15 mouse cellular contexts compared by ENCODE assay signal in the genomic region with DNA sequence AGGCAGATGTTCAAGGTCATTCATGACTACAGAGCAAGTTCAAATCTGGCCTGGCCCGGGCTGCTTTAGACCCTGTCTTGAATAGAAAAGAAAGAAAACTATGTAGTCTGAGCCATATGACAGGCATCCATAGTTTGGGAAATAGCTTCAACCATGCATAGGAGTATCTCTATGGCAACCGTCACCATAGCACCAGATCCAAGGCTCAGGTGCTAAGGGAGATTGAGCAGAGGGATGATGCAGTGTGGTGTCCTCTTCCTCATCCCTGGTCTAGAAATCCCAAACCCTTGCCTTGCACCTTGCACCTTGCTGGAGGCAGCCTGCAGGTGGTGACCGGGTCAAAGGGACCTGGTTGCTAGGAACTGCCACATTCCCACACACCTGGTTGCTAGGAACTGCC. TPM values are rescaled to one million over a fixed set of nuclear protein-coding genes. Genes with fewer than 3 reads are reported as not detected.
DNase-seq lines count a peak whose midpoint lies in the region; ATAC-seq lines count a peak whose summit lies in the region.
"Had no signal": no experiment of that assay in that cellular context is flagged by ENCODE, and none has a peak within 500 bp of the region (broad histone marks: within the 10 kb centered on the region; RNA-seq: fewer than 3 reads in every experiment).

No protein-coding gene starts in this region.

- H3K9me3 ChIP-seq in hindbrain, embryonic 15.5 days = no peaks in the 10 kb centered on the region
- H3K9me3 ChIP-seq in hindbrain, embryonic 10.5 days = peaks cover 6% of the 10 kb centered on the region
- H3K9me3 ChIP-seq in neural tube, embryonic 15.5 days (replicated peaks) = no peaks in the 10 kb centered on the region

- no peak overlapping the region for H3K27ac ChIP-seq in hindbrain, embryonic 15.5 days (replicated peaks)
- no peak overlapping the region for H3K27ac ChIP-seq in hindbrain, embryonic 10.5 days
- H3K27ac ChIP-seq in neural tube, embryonic 15.5 days (replicated peaks) = no peak overlapping the region
- H3K27ac ChIP-seq: liver, embryonic 13.5 days; neural tube, embryonic 12.5 days had no signal

- ATAC-seq in frontal cortex, adult (ENCODE audit: low TSS enrichment) = peak; percentile 97
- ATAC-seq in hindbrain, embryonic 15.5 days (ENCODE audit: low FRiP score, low read depth) = peak; percentile 66
- peak; percentile 59 for ATAC-seq in neural tube, embryonic 15.5 days (ENCODE audit: low FRiP score)
- ATAC-seq: lung, postnatal 0 days had no signal

- no peak overlapping the region for H3K4me2 ChIP-seq in hindbrain, embryonic 15.5 days
- H3K4me2 ChIP-seq in neural tube, embryonic 15.5 days = no peak overlapping the region
- H3K4me2 ChIP-seq: liver, embryonic 13.5 days; neural tube, embryonic 12.5 days had no signal

- no peak overlapping the region for H3K4me3 ChIP-seq in hindbrain, embryonic 15.5 days
- no peak overlapping the region for H3K4me3 ChIP-seq in hindbrain, embryonic 10.5 days
- no peak overlapping the region for H3K4me3 ChIP-seq in neural tube, embryonic 15.5 days (replicated peaks)
- H3K4me3 ChIP-seq: erythroblast, embryonic 14.5 days; liver, embryonic 13.5 days; neural tube, embryonic 12.5 days had no signal

- DNase-seq in frontal cortex, postnatal 10 days (ENCODE audit: low spot score in 2 of 2) = no peak
- no peak for DNase-seq in hindbrain, embryonic 10.5 days (ENCODE audit: low spot score)
- DNase-seq in neural tube, embryonic 10.5 days (ENCODE audit: extremely low spot score, low spot score) = no peak
- DNase-seq in right cerebral cortex, postnatal 25 days = peak; percentile 48
- DNase-seq in lung, postnatal 36 days = no peak
- DNase-seq: cerebellum, adult 9-10 months; gastrocnemius, postnatal 25 days; kidney, adult 8-10 months; liver, embryonic 13.5 days had no signal

- H3K36me3 ChIP-seq in hindbrain, embryonic 15.5 days = no peaks in the 10 kb centered on the region
- H3K36me3 ChIP-seq in hindbrain, embryonic 10.5 days = no peaks in the 10 kb centered on the region
- no peaks in the 10 kb centered on the region for H3K36me3 ChIP-seq in neural tube, embryonic 15.5 days
- H3K36me3 ChIP-seq: liver, embryonic 13.5 days; neural tube, embryonic 12.5 days had no signal

- 77% methylated on average over 3 of the region's 3 CpGs for WGBS in hindbrain, embryonic 15.5 days
- WGBS in hindbrain, embryonic 10.5 days = 78% methylated on average over 3 of the region's 3 CpGs
- 77% methylated on average over 3 of the region's 3 CpGs for WGBS in neural tube, embryonic 15.5 days

- peaks cover 13% of the 10 kb centered on the region for H3K4me1 ChIP-seq in hindbrain, embryonic 15.5 days (replicated peaks)
- peaks cover 10% of the 10 kb centered on the region for H3K4me1 ChIP-seq in hindbrain, embryonic 10.5 days (replicated peaks)
- H3K4me1 ChIP-seq in neural tube, embryonic 15.5 days = peaks cover 12% of the 10 kb centered on the region
- H3K4me1 ChIP-seq: liver, embryonic 13.5 days had no signal

- no peak overlapping the region for H3K9ac ChIP-seq in hindbrain, embryonic 15.5 days
- H3K9ac ChIP-seq in neural tube, embryonic 15.5 days (replicated peaks) = no peak overlapping the region
- H3K9ac ChIP-seq: liver, embryonic 13.5 days; neural tube, embryonic 12.5 days had no signal

- no peaks in the 10 kb centered on the region for H3K27me3 ChIP-seq in hindbrain, embryonic 15.5 days
- no peaks in the 10 kb centered on the region for H3K27me3 ChIP-seq in hindbrain, embryonic 10.5 days (ENCODE audit: insufficient read depth, poor library complexity, severe bottlenecking)
- H3K27me3 ChIP-seq in neural tube, embryonic 15.5 days (replicated peaks) = no peaks in the 10 kb centered on the region
- H3K27me3 ChIP-seq: neural tube, embryonic 12.5 days had no signal

RNA-seq across cellular contexts. Expression of a gene that starts 19.9 kb away (rescaled TPM):
- 2.3 and 2.4 TPM in 2 replicates for polyA plus RNA-seq in hindbrain, embryonic 15.5 days (2015; fragmentation: Nextera tagmentation; extraction: Ambion mirVana)
- polyA plus RNA-seq in hindbrain, embryonic 10.5 days (2016; fragmentation: Nextera tagmentation; extraction: Ambion mirVana) = 2.7 TPM in 2 replicates
- polyA plus RNA-seq in neural tube, embryonic 15.5 days (2015; fragmentation: Nextera tagmentation; extraction: Ambion mirVana) = 2.2 and 3.3 TPM in 2 replicates

RNA-seq across cellular contexts. Expression of a gene that starts 53.2 kb away (rescaled TPM):
- 29.5 and 31.4 TPM in 2 replicates for polyA plus RNA-seq in hindbrain, embryonic 15.5 days (2015; fragmentation: Nextera tagmentation; extraction: Ambion mirVana)
- polyA plus RNA-seq in hindbrain, embryonic 10.5 days (2016; fragmentation: Nextera tagmentation; extraction: Ambion mirVana) = 60.9 and 63.5 TPM in 2 replicates
- polyA plus RNA-seq in neural tube, embryonic 15.5 days (2015; fragmentation: Nextera tagmentation; extraction: Ambion mirVana) = 27.2 and 31.9 TPM in 2 replicates
